Mouse (Mus musculus) kidney, adult 2 months (tissue): ENCODE measurements at regions not wholly inside any gene's neighbourhood (a gene's known extent, or its start where the extent isn't known, plus 50 kb on each side); places are given as distances from the start of the nearest gene placed in this dataset.

Source experiments
- CTCF ChIP-seq: fragments of 200-500 bp; conservative IDR thresholded peaks from 2 replicates; pipeline ENCODE4 v1.5.1; 2011; ENCODE audit warnings: low read depth, mild to moderate bottlenecking, control low read depth, low read length, moderate library complexity, mixed read lengths; ENCODE audit not compliant: insufficient read depth, insufficient read length
- POLR2A ChIP-seq: fragments of 200-500 bp; IDR thresholded peaks from one replicate; pipeline ENCODE4 v1.6.1; 2011; ENCODE audit warnings: low read depth, low read length, control low read depth

- TF ChIP-seq CTCF (no peak), POLR2A (no peak)
Measured at GRCm38 (mm10) chr13:16379492-16379891, 367.8 kb downstream of the Inhba start.
